Mouse (Mus musculus) heart, embryonic 13.5 days (tissue): ENCODE data around the gene 9930022D16Rik. TPM values are rescaled to one million over a fixed set of nuclear protein-coding genes. Genes with fewer than 3 reads are reported as not detected.

ENCODE experiments used
- ATAC-seq: fragments of 200-750 bp; cut with Nextera tagmentation; 2 replicates; pipeline ENCODE4 v1.8.0; 2017; ENCODE audit warnings: moderate TSS enrichment; ENCODE audit not compliant: insufficient number of reproducible peaks, low FRiP score, low TSS enrichment; ENCODE audit errors: extremely low read depth
- H3K27ac ChIP-seq: fragments of 300-500 bp; sonication (generic); replicated peaks from 2 replicates; pipeline ENCODE4 v1.5.1; 2015; ENCODE audit warnings: moderate library complexity, mild to moderate bottlenecking, inconsistent platforms
- H3K27me3 ChIP-seq: fragments of 300-500 bp; sonication (generic); replicated peaks from 2 replicates; pipeline ENCODE4 v1.6.1; 2015; ENCODE audit warnings: mild to moderate bottlenecking, inconsistent platforms
- H3K36me3 ChIP-seq: fragments of 300-500 bp; sonication (generic); 2 replicates; pipeline ENCODE4 v1.6.1; 2015; ENCODE audit warnings: mild to moderate bottlenecking, inconsistent platforms
- H3K4me1 ChIP-seq: fragments of 300-500 bp; sonication (generic); 2 replicates; pipeline ENCODE4 v1.6.1; 2015; ENCODE audit warnings: inconsistent platforms
- H3K4me2 ChIP-seq: fragments of 300-500 bp; sonication (generic); 2 replicates; pipeline ENCODE4 v1.6.1; 2015; ENCODE audit warnings: inconsistent platforms, mild to moderate bottlenecking, moderate library complexity
- H3K4me3 ChIP-seq: fragments of 300-500 bp; sonication (generic); 2 replicates; pipeline ENCODE4 v1.5.1; 2015; ENCODE audit warnings: moderate library complexity, mild to moderate bottlenecking, inconsistent platforms
- H3K9ac ChIP-seq: fragments of 300-500 bp; sonication (generic); 2 replicates; pipeline ENCODE4 v1.6.1; 2015; ENCODE audit warnings: inconsistent platforms, mild to moderate bottlenecking, moderate library complexity
- H3K9me3 ChIP-seq: fragments of 300-500 bp; sonication (generic); 2 replicates; pipeline ENCODE4 v1.6.1; 2016; ENCODE audit warnings: inconsistent platforms
- WGBS: fragments of 180-500 bp; shearing (Covaris S2); methylation state at CpG from one replicate; pipeline ENCODE4 v1.1.7; 2015; ENCODE audit warnings: mixed read lengths; 5-methylcytosine and 5-hydroxymethylcytosine counted together
- microRNA-seq: library from miRNA; unstranded; fragments of <30 nt; microRNA quantifications from one replicate; pipeline ENCODE4, GENCODE M21; 2016
- polyA plus RNA-seq: library from polyadenylated mRNA; unstranded; fragments of >200 nt; fragmentation: Nextera tagmentation; extraction: Ambion mirVana; gene quantifications from 2 replicates; pipeline ENCODE4 v1.2.1, GENCODE M21; 2015

The 9930022D16Rik gene
- polyA plus RNA-seq, 1 experiment from 2014 or later, result not detected

- H3K36me3 ChIP-seq, result peaks cover 71% of the 10 kb centered on the region
- H3K27me3 ChIP-seq, result no peaks in the 10 kb centered on the region
- no peak for ATAC-seq
- H3K4me1 ChIP-seq, result peaks cover 14% of the 10 kb centered on the region
- H3K9me3 ChIP-seq, result no peaks in the 10 kb centered on the region
- WGBS, result 93% methylated on average over 11 of the region's 11 CpGs
- no peak overlapping the region for H3K4me2 ChIP-seq
- H3K4me3 ChIP-seq, result no peak overlapping the region
- no peak overlapping the region for H3K9ac ChIP-seq
- H3K27ac ChIP-seq, result no peak overlapping the region
Measured at GRCm38 (mm10) chr11:109458165-109458564, 44.4 kb downstream of the 9930022D16Rik start.

GRCm38 (mm10) chr11:109460586-109460985 is 46.9 kb downstream of the 9930022D16Rik start:
- Histone ChIP-seq H3K9me3 (no peaks in the 10 kb centered on the region), H3K4me3 (no peak overlapping the region), H3K36me3 (peaks cover 53% of the 10 kb centered on the region), H3K27me3 (no peaks in the 10 kb centered on the region), H3K27ac (peak overlapping the region; percentile 63), H3K4me1 (peaks cover 14% of the 10 kb centered on the region), H3K4me2 (no peak overlapping the region), H3K9ac (no peak overlapping the region)
- WGBS, result 10% methylated on average over 5 of the region's 5 CpGs
- ATAC-seq, result peak; percentile 63; the same call in 1 of the 2 replicates

GRCm38 (mm10) chr11:109465068-109465467 is 51.4 kb downstream of the 9930022D16Rik start:
- peaks cover 21% of the 10 kb centered on the region for H3K36me3 ChIP-seq
- WGBS, result 82% methylated on average over 4 of the region's 4 CpGs
- no peak overlapping the region for H3K27ac ChIP-seq
- H3K4me2 ChIP-seq, result no peak overlapping the region
- no peak overlapping the region for H3K4me3 ChIP-seq
- H3K4me1 ChIP-seq, result peaks cover 24% of the 10 kb centered on the region
- no peaks in the 10 kb centered on the region for H3K9me3 ChIP-seq
- H3K27me3 ChIP-seq, result no peaks in the 10 kb centered on the region
- H3K9ac ChIP-seq, result no peak overlapping the region
- ATAC-seq, result no peak

- Histone ChIP-seq H3K27ac (no peak overlapping the region), H3K9ac (no peak overlapping the region), H3K27me3 (no peaks in the 10 kb centered on the region), H3K4me2 (no peak overlapping the region), H3K4me1 (peaks cover 33% of the 10 kb centered on the region), H3K9me3 (no peaks in the 10 kb centered on the region), H3K36me3 (peaks cover 15% of the 10 kb centered on the region), H3K4me3 (no peak overlapping the region)
- WGBS, result 56% methylated on average over 8 of the region's 8 CpGs
- no peak for ATAC-seq
Measured at GRCm38 (mm10) chr11:109466987-109467386, 53.3 kb downstream of the 9930022D16Rik start.

- Histone ChIP-seq H3K4me2 (no peak overlapping the region), H3K36me3 (peaks cover 4% of the 10 kb centered on the region), H3K9me3 (no peaks in the 10 kb centered on the region), H3K9ac (no peak overlapping the region), H3K4me3 (no peak overlapping the region), H3K27me3 (no peaks in the 10 kb centered on the region), H3K4me1 (peaks cover 34% of the 10 kb centered on the region), H3K27ac (no peak overlapping the region)
- ATAC-seq, result no peak
- WGBS, result 77% methylated on average over 5 of the region's 5 CpGs
Measured at GRCm38 (mm10) chr11:109468133-109468532, 54.4 kb downstream of the 9930022D16Rik start.

Small RNA genes within 50 kb of the gene (microRNA-seq; reads per million reads assigned to microRNA genes)
- gene Gm25540, result not detected

Other genes with a start within 250 kb of the 9930022D16Rik start
- 0.60 and 0.64 TPM in 2 replicates for gene Rgs9, start 115.8 kb upstream of the 9930022D16Rik start, polyA plus RNA-seq
- 17.8 and 18.6 TPM in 2 replicates for gene Gna13, start 51.1 kb upstream of the 9930022D16Rik start, polyA plus RNA-seq
- 33.4 and 38.1 TPM in 2 replicates for gene Amz2, start 12.0 kb downstream of the 9930022D16Rik start, polyA plus RNA-seq
- gene Arsg, start 59.5 kb downstream of the 9930022D16Rik start, polyA plus RNA-seq, result 3.8 and 3.9 TPM in 2 replicates
- gene Slc16a6, start 59.7 kb downstream of the 9930022D16Rik start, polyA plus RNA-seq, result 9.6 and 9.7 TPM in 2 replicates
- gene Wipi1, start 198.1 kb downstream of the 9930022D16Rik start, polyA plus RNA-seq, result 44.7 and 48.0 TPM in 2 replicates
- gene Prkar1a, start 235.5 kb downstream of the 9930022D16Rik start, polyA plus RNA-seq, result 375 and 413 TPM in 2 replicates